Mouse (Mus musculus): ENCODE results near the gene Coro2a. TPM values are rescaled to one million over a fixed set of nuclear protein-coding genes. Genes with fewer than 3 reads are reported as not detected.
"Not testable (repeated sequence)": the region's sequence is repeated elsewhere in the genome, so short reads cannot be mapped to it uniquely, and the experiment has no call there.

Gene Coro2a
- polyA plus RNA-seq, 1 experiment from 2014 or later = 0.27 TPM

- not testable (repeated sequence) for H3K27me3 ChIP-seq (ENCODE audit: control insufficient read depth, insufficient read depth, low read length); H3K9ac ChIP-seq (ENCODE audit: low read length); H3K36me3 ChIP-seq (ENCODE audit: control insufficient read depth, insufficient read depth, low read length); H3K27ac ChIP-seq (replicated peaks in 1 of 2; ENCODE audit: control insufficient read depth in 1 of 2, insufficient read depth in 1 of 2, low read depth in 2 of 2, low read length in 2 of 2); H3K4me1 ChIP-seq (ENCODE audit: control insufficient read depth in 2 of 2, insufficient read depth in 2 of 2, low read length in 2 of 2); H3K4me2 ChIP-seq (ENCODE audit: low read length); H3K4me3 ChIP-seq (ENCODE audit: control insufficient read depth in 1 of 2, insufficient read depth in 1 of 2, low read depth in 1 of 2, low read length in 2 of 2); ATAC-seq (ENCODE audit: insufficient number of reproducible peaks, insufficient read depth, low FRiP score, low read depth); H3K9me3 ChIP-seq (ENCODE audit: control insufficient read depth, low read length)
- WGBS = 91% methylated on average over 10 of the region's 10 CpGs
These were observed 35.2 kb upstream of the Coro2a start for GRCm38 (mm10) chr4:46637250-46637649.

- Histone ChIP-seq H3K27ac (replicated peaks in 1 of 2; ENCODE audit: control insufficient read depth in 1 of 2, insufficient read depth in 1 of 2, low read depth in 2 of 2, low read length in 2 of 2) (no peak overlapping the region), H3K27me3 (ENCODE audit: control insufficient read depth, insufficient read depth, low read length) (no peaks in the 10 kb centered on the region), H3K4me2 (ENCODE audit: low read length) (no peak overlapping the region), H3K9ac (ENCODE audit: low read length) (no peak overlapping the region), H3K9me3 (ENCODE audit: control insufficient read depth, low read length) (no peaks in the 10 kb centered on the region), H3K4me3 (ENCODE audit: control insufficient read depth in 1 of 2, insufficient read depth in 1 of 2, low read depth in 1 of 2, low read length in 2 of 2) (no peak overlapping the region), H3K4me1 (ENCODE audit: control insufficient read depth in 2 of 2, insufficient read depth in 2 of 2, low read length in 2 of 2) (no peaks in the 10 kb centered on the region), H3K36me3 (ENCODE audit: control insufficient read depth, insufficient read depth, low read length) (no peaks in the 10 kb centered on the region)
- 79% methylated on average over 16 of the region's 16 CpGs for WGBS
- ATAC-seq (ENCODE audit: insufficient number of reproducible peaks, insufficient read depth, low FRiP score, low read depth) = no peak
These were observed 33.9 kb upstream of the Coro2a start for GRCm38 (mm10) chr4:46635702-46636430.

GRCm38 (mm10) chr4:46634881-46635280 is 32.9 kb upstream of the Coro2a start:
- Histone ChIP-seq H3K27ac (replicated peaks in 1 of 2; ENCODE audit: control insufficient read depth in 1 of 2, insufficient read depth in 1 of 2, low read depth in 2 of 2, low read length in 2 of 2) (no peak overlapping the region), H3K36me3 (ENCODE audit: control insufficient read depth, insufficient read depth, low read length) (no peaks in the 10 kb centered on the region), H3K4me1 (ENCODE audit: control insufficient read depth in 2 of 2, insufficient read depth in 2 of 2, low read length in 2 of 2) (no peaks in the 10 kb centered on the region), H3K4me3 (ENCODE audit: control insufficient read depth in 1 of 2, insufficient read depth in 1 of 2, low read depth in 1 of 2, low read length in 2 of 2) (no peak overlapping the region), H3K9me3 (ENCODE audit: control insufficient read depth, low read length) (no peaks in the 10 kb centered on the region), H3K27me3 (ENCODE audit: control insufficient read depth, insufficient read depth, low read length) (no peaks in the 10 kb centered on the region), H3K9ac (ENCODE audit: low read length) (no peak overlapping the region), H3K4me2 (ENCODE audit: low read length) (no peak overlapping the region)
- 49% methylated on average over 6 of the region's 6 CpGs for WGBS
- no peak for ATAC-seq (ENCODE audit: insufficient number of reproducible peaks, insufficient read depth, low FRiP score, low read depth)

- not testable (repeated sequence) for H3K4me3 ChIP-seq (ENCODE audit: control insufficient read depth in 1 of 2, insufficient read depth in 1 of 2, low read depth in 1 of 2, low read length in 2 of 2); H3K4me1 ChIP-seq (ENCODE audit: control insufficient read depth in 2 of 2, insufficient read depth in 2 of 2, low read length in 2 of 2); H3K4me2 ChIP-seq (ENCODE audit: low read length); H3K27me3 ChIP-seq (ENCODE audit: control insufficient read depth, insufficient read depth, low read length); H3K9ac ChIP-seq (ENCODE audit: low read length); H3K27ac ChIP-seq (replicated peaks in 1 of 2; ENCODE audit: control insufficient read depth in 1 of 2, insufficient read depth in 1 of 2, low read depth in 2 of 2, low read length in 2 of 2); ATAC-seq (ENCODE audit: insufficient number of reproducible peaks, insufficient read depth, low FRiP score, low read depth); H3K9me3 ChIP-seq (ENCODE audit: control insufficient read depth, low read length); H3K36me3 ChIP-seq (ENCODE audit: control insufficient read depth, insufficient read depth, low read length)
- WGBS = 76% methylated on average over 6 of the region's 6 CpGs
These were observed 31.6 kb upstream of the Coro2a start for GRCm38 (mm10) chr4:46633565-46633964.

- Histone ChIP-seq H3K4me2 (ENCODE audit: low read length) (no peak overlapping the region), H3K27ac (replicated peaks in 1 of 2; ENCODE audit: control insufficient read depth in 1 of 2, insufficient read depth in 1 of 2, low read depth in 2 of 2, low read length in 2 of 2) (no peak overlapping the region), H3K9me3 (ENCODE audit: control insufficient read depth, low read length) (no peaks in the 10 kb centered on the region), H3K36me3 (ENCODE audit: control insufficient read depth, insufficient read depth, low read length) (no peaks in the 10 kb centered on the region), H3K4me1 (ENCODE audit: control insufficient read depth in 2 of 2, insufficient read depth in 2 of 2, low read length in 2 of 2) (peaks cover 4 to 8% of the 10 kb centered on the region in 2 experiments), H3K4me3 (ENCODE audit: control insufficient read depth in 1 of 2, insufficient read depth in 1 of 2, low read depth in 1 of 2, low read length in 2 of 2) (no peak overlapping the region), H3K27me3 (ENCODE audit: control insufficient read depth, insufficient read depth, low read length) (no peaks in the 10 kb centered on the region), H3K9ac (ENCODE audit: low read length) (no peak overlapping the region)
- WGBS = 46% methylated on average over 2 of the region's 2 CpGs
- no peak for ATAC-seq (ENCODE audit: insufficient number of reproducible peaks, insufficient read depth, low FRiP score, low read depth)
These were observed 30.5 kb upstream of the Coro2a start for GRCm38 (mm10) chr4:46632465-46632864.

- Histone ChIP-seq H3K27ac (replicated peaks in 1 of 2; ENCODE audit: control insufficient read depth in 1 of 2, insufficient read depth in 1 of 2, low read depth in 2 of 2, low read length in 2 of 2) (no peak overlapping the region), H3K36me3 (ENCODE audit: control insufficient read depth, insufficient read depth, low read length) (no peaks in the 10 kb centered on the region), H3K9ac (ENCODE audit: low read length) (no peak overlapping the region), H3K27me3 (ENCODE audit: control insufficient read depth, insufficient read depth, low read length) (no peaks in the 10 kb centered on the region), H3K4me2 (ENCODE audit: low read length) (no peak overlapping the region), H3K9me3 (ENCODE audit: control insufficient read depth, low read length) (no peaks in the 10 kb centered on the region), H3K4me1 (ENCODE audit: control insufficient read depth in 2 of 2, insufficient read depth in 2 of 2, low read length in 2 of 2) (peaks cover 4 to 8% of the 10 kb centered on the region in 2 experiments), H3K4me3 (ENCODE audit: control insufficient read depth in 1 of 2, insufficient read depth in 1 of 2, low read depth in 1 of 2, low read length in 2 of 2) (no peak overlapping the region)
- 57% methylated on average over 9 of the region's 9 CpGs for WGBS
- ATAC-seq (ENCODE audit: insufficient number of reproducible peaks, insufficient read depth, low FRiP score, low read depth) = no peak
These were observed 28.4 kb upstream of the Coro2a start for GRCm38 (mm10) chr4:46630390-46630789.

- Histone ChIP-seq H3K36me3 (ENCODE audit: control insufficient read depth, insufficient read depth, low read length) (no peaks in the 10 kb centered on the region), H3K4me1 (ENCODE audit: control insufficient read depth in 2 of 2, insufficient read depth in 2 of 2, low read length in 2 of 2) (peaks cover 4 to 8% of the 10 kb centered on the region in 2 experiments), H3K27ac (replicated peaks in 1 of 2; ENCODE audit: control insufficient read depth in 1 of 2, insufficient read depth in 1 of 2, low read depth in 2 of 2, low read length in 2 of 2) (no peak overlapping the region), H3K4me2 (ENCODE audit: low read length) (peak overlapping the region; percentile 50), H3K9ac (ENCODE audit: low read length) (peak overlapping the region; percentile 25; the same call in 1 of the 2 replicates), H3K27me3 (ENCODE audit: control insufficient read depth, insufficient read depth, low read length) (no peaks in the 10 kb centered on the region), H3K9me3 (ENCODE audit: control insufficient read depth, low read length) (no peaks in the 10 kb centered on the region), H3K4me3 (ENCODE audit: control insufficient read depth in 1 of 2, insufficient read depth in 1 of 2, low read depth in 1 of 2, low read length in 2 of 2) (no peak overlapping the region)
- ATAC-seq (ENCODE audit: insufficient number of reproducible peaks, insufficient read depth, low FRiP score, low read depth) = no peak
- 27% methylated on average over 9 of the region's 9 CpGs for whole genome bisulfite sequencing
These were observed 26.9 kb upstream of the Coro2a start for GRCm38 (mm10) chr4:46628873-46629272.

GRCm38 (mm10) chr4:46628081-46628480 is 26.1 kb upstream of the Coro2a start:
- Histone ChIP-seq H3K36me3 (ENCODE audit: control insufficient read depth, insufficient read depth, low read length) (no peaks in the 10 kb centered on the region), H3K9ac (ENCODE audit: low read length) (no peak overlapping the region), H3K27ac (replicated peaks in 1 of 2; ENCODE audit: control insufficient read depth in 1 of 2, insufficient read depth in 1 of 2, low read depth in 2 of 2, low read length in 2 of 2) (no peak overlapping the region), H3K4me1 (ENCODE audit: control insufficient read depth in 2 of 2, insufficient read depth in 2 of 2, low read length in 2 of 2) (peaks cover 4 to 8% of the 10 kb centered on the region in 2 experiments), H3K27me3 (ENCODE audit: control insufficient read depth, insufficient read depth, low read length) (no peaks in the 10 kb centered on the region), H3K4me3 (ENCODE audit: control insufficient read depth in 1 of 2, insufficient read depth in 1 of 2, low read depth in 1 of 2, low read length in 2 of 2) (no peak overlapping the region), H3K9me3 (ENCODE audit: control insufficient read depth, low read length) (no peaks in the 10 kb centered on the region), H3K4me2 (ENCODE audit: low read length) (no peak overlapping the region)
- no peak for ATAC-seq (ENCODE audit: insufficient number of reproducible peaks, insufficient read depth, low FRiP score, low read depth)
- 76% methylated on average over 11 of the region's 11 CpGs for WGBS

All from heart, embryonic 14.5 days (tissue).